Mouse (Mus musculus) liver, embryonic 16.5 days (tissue): ENCODE measurements around the gene Cux1. TPM values are rescaled to one million over a fixed set of nuclear protein-coding genes. Genes with fewer than 3 reads are reported as not detected.
A peak's percentile ranks its signal among the peaks of the same experiment; 100 is the strongest.

Experiments used
- ATAC-seq: fragments of 200-750 bp; cut with Nextera tagmentation; 2 replicates; pipeline ENCODE4 v1.8.0; 2017; ENCODE audit warnings: low read depth, mild to moderate bottlenecking, moderate number of reproducible peaks, moderate library complexity
- H3K27ac ChIP-seq: fragments of 300-500 bp; sonication (generic); 2 replicates; pipeline ENCODE4 v1.5.1; 2014; ENCODE audit warnings: mild to moderate bottlenecking, low read length
- H3K27me3 ChIP-seq: fragments of 300-500 bp; sonication (generic); 2 replicates; pipeline ENCODE4 v1.6.1; 2014; ENCODE audit warnings: low read depth, low read length, mixed read lengths; ENCODE audit not compliant: control insufficient read depth, insufficient read depth
- H3K36me3 ChIP-seq: fragments of 300-500 bp; sonication (generic); 2 replicates; pipeline ENCODE4 v1.6.1; 2014; ENCODE audit warnings: mild to moderate bottlenecking; ENCODE audit not compliant: control insufficient read depth, insufficient read depth
- H3K4me1 ChIP-seq: fragments of 300-500 bp; sonication (generic); 2 replicates; pipeline ENCODE4 v1.6.1; 2014; ENCODE audit warnings: low read depth, low read length, mixed read lengths; ENCODE audit not compliant: control insufficient read depth
- H3K4me2 ChIP-seq: fragments of 300-500 bp; sonication (generic); 2 replicates; pipeline ENCODE4 v1.6.1; 2014; ENCODE audit warnings: low read depth, low read length, mixed read lengths
- H3K4me3 ChIP-seq: fragments of 300-500 bp; sonication (generic); 2 replicates; pipeline ENCODE4 v1.5.1; 2014; ENCODE audit warnings: low read depth, mild to moderate bottlenecking, low read length
- H3K9ac ChIP-seq: fragments of 300-500 bp; sonication (generic); 2 replicates; pipeline ENCODE4 v1.6.1; 2014; ENCODE audit warnings: low read depth, low read length
- H3K9me3 ChIP-seq: fragments of 300-500 bp; sonication (generic); replicated peaks from 2 replicates; pipeline ENCODE4 v1.6.1; 2016; ENCODE audit warnings: low read length; ENCODE audit not compliant: control insufficient read depth
- WGBS: fragments of 180-500 bp; shearing (Covaris S2); extraction: QIAGEN DNeasy Blood & Tissue Kit; methylation state at CpG from one replicate; pipeline ENCODE4 v1.1.7; 2014; ENCODE audit not compliant: insufficient replicate concordance; 5-methylcytosine and 5-hydroxymethylcytosine counted together
- polyA plus RNA-seq: library from polyadenylated mRNA; unstranded; fragments of >200 nt; fragmentation: Nextera tagmentation; extraction: Ambion mirVana; gene quantifications from 2 replicates; pipeline ENCODE4 v1.2.1, GENCODE M21; 2015

Gene Cux1
- polyA plus RNA-seq, 1 experiment from 2014 or later, result 17.1 TPM

DNA sequence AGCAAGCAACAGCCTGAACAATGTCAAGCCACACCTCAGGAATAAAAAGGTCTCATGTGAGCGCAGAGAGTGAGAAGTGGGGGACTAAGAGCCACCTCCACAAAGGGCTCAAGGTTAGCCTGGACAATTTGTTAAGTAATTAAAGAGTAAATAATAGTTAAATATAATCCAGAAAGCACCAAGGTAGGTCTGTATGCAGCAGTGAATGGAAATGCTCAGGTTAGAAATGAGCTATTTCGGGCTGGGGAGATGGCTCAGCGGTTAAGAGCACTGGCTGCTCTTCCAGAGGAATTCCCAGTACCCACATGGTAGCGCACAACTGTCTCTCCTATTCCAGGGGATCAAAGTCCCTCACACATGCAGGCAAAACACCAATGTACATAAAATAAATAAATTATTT lies 59.7 kb downstream of the Cux1 start:
- H3K9me3 ChIP-seq, result no peaks in the 10 kb centered on the region
- H3K4me1 ChIP-seq, result peaks cover 4% of the 10 kb centered on the region
- H3K27ac ChIP-seq, result no peak overlapping the region
- H3K27me3 ChIP-seq, result no peaks in the 10 kb centered on the region
- no peak for ATAC-seq
- H3K4me3 ChIP-seq, result no peak overlapping the region
- H3K4me2 ChIP-seq, result no peak overlapping the region
- H3K9ac ChIP-seq, result no peak overlapping the region
- 75% methylated on average over 4 of the region's 4 CpGs for WGBS
- H3K36me3 ChIP-seq, result no peaks in the 10 kb centered on the region

DNA sequence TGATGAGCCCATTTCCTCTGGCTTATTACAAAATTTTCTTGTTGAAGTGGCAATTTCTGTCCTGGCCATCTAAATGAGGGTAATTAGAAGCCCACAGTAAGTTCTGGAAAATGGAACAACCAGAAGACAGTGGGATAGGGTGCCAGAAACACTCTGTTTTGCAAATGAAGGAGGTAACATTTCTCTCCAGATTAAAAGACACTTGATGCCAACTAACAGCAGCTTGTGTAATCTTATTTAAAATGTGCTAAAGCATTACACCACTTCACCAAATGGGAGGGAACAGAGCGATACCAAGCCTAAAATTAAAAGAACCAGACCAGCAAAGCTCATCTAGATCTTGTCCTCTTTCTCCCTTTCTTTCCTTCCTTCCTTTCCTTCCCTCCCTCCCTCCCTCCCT lies 61.0 kb downstream of the Cux1 start:
- H3K9me3 ChIP-seq, result no peaks in the 10 kb centered on the region
- 76% methylated on average over 1 of the region's 1 CpGs for WGBS

DNA sequence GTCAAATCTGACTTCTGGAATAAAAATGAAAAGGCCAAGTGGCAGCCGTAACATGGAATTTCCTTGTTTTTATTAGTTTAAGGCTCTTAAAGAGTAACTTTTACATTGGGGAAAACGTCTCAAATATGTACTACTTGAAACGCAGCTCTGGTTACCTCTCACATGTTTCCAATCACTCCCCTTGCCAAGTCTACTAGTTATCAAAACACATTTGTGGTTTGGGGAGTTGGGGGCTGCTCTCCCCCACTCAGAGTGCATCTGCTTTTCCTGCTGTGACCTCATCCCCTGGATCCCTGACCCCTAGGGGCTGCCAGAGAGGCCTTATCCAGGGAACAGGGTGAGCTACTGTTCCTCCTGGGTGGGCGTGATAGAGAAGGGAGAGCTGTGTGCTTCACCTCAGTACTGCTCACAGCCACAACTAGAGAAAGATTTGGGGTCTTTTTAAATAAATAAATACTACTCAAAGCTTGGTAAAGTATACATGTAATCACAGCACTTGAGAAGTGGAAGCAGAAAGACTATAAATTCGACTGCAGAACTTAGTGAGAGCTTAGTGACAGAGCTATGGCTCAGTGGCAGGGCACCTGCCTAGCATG lies 64.7 kb downstream of the Cux1 start:
- no peaks in the 10 kb centered on the region for H3K9me3 ChIP-seq
- no peaks in the 10 kb centered on the region for H3K27me3 ChIP-seq
- WGBS, result 43% methylated on average over 5 of the region's 5 CpGs
- ATAC-seq, result no peak
- no peaks in the 10 kb centered on the region for H3K36me3 ChIP-seq
- no peak overlapping the region for H3K4me2 ChIP-seq
- peaks cover 4% of the 10 kb centered on the region for H3K4me1 ChIP-seq
- no peak overlapping the region for H3K9ac ChIP-seq
- H3K4me3 ChIP-seq, result no peak overlapping the region
- H3K27ac ChIP-seq, result no peak overlapping the region

More for the DNA sequence above, 61.0 kb downstream of the Cux1 start:
- no peak overlapping the region for H3K4me3 ChIP-seq
- H3K36me3 ChIP-seq, result no peaks in the 10 kb centered on the region
- H3K4me2 ChIP-seq, result no peak overlapping the region
- no peaks in the 10 kb centered on the region for H3K27me3 ChIP-seq
- H3K9ac ChIP-seq, result no peak overlapping the region
- ATAC-seq, result no peak
- no peak overlapping the region for H3K27ac ChIP-seq
- peaks cover 4% of the 10 kb centered on the region for H3K4me1 ChIP-seq

GRCm38 (mm10) chr5:136500307-136500871 lies 66.9 kb downstream of the Cux1 start:
- no peak overlapping the region for H3K4me3 ChIP-seq
- no peaks in the 10 kb centered on the region for H3K36me3 ChIP-seq
- H3K27me3 ChIP-seq, result no peaks in the 10 kb centered on the region
- peaks cover 4% of the 10 kb centered on the region for H3K4me1 ChIP-seq
- peak; percentile 19; the same call in 1 of the 2 replicates for ATAC-seq
- no peak overlapping the region for H3K27ac ChIP-seq
- no peak overlapping the region for H3K4me2 ChIP-seq
- H3K9me3 ChIP-seq, result no peaks in the 10 kb centered on the region
- H3K9ac ChIP-seq, result no peak overlapping the region
- WGBS, result 21% methylated on average over 6 of the region's 6 CpGs

DNA sequence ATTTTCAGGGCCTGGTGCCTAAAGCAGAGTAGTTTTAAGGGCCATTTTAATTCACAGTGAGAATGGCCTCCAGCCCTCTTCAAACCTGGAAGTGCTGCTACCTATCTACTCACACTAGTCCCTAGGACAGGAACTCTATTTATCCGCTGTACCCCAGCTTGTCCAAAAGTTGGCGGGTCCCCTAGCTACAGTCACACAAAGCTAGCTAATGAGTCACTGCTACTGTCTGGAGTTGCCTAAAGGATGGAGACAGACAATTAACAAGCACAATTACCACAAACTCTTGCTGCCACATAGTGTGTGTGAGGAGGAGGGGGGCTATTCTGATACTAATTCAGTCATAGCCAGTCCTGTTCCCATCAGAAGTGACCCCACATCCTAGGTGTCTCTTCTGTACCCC lies 68.0 kb downstream of the Cux1 start:
- H3K27me3 ChIP-seq, result no peaks in the 10 kb centered on the region
- peaks cover 4% of the 10 kb centered on the region for H3K4me1 ChIP-seq
- H3K9me3 ChIP-seq, result no peaks in the 10 kb centered on the region
- ATAC-seq, result no peak
- 74% methylated on average over 2 of the region's 2 CpGs for WGBS
- H3K4me2 ChIP-seq, result no peak overlapping the region
- no peak overlapping the region for H3K27ac ChIP-seq
- H3K36me3 ChIP-seq, result no peaks in the 10 kb centered on the region
- no peak overlapping the region for H3K9ac ChIP-seq
- H3K4me3 ChIP-seq, result no peak overlapping the region

GRCm38 (mm10) chr5:136498741-136499140 lies 68.5 kb downstream of the Cux1 start:
- H3K4me1 ChIP-seq, result peaks cover 4% of the 10 kb centered on the region
- no peak overlapping the region for H3K27ac ChIP-seq
- no peak for ATAC-seq
- no peaks in the 10 kb centered on the region for H3K9me3 ChIP-seq
- H3K27me3 ChIP-seq, result no peaks in the 10 kb centered on the region
- H3K4me3 ChIP-seq, result no peak overlapping the region
- H3K9ac ChIP-seq, result no peak overlapping the region
- 77% methylated on average over 3 of the region's 3 CpGs for WGBS
- H3K36me3 ChIP-seq, result no peaks in the 10 kb centered on the region
- no peak overlapping the region for H3K4me2 ChIP-seq

GRCm38 (mm10) chr5:136497301-136497700 lies 70.0 kb downstream of the Cux1 start:
- WGBS, result 86% methylated on average over 2 of the region's 2 CpGs
- no peak for ATAC-seq
- Histone ChIP-seq H3K4me3 (no peak overlapping the region), H3K27me3 (no peaks in the 10 kb centered on the region), H3K36me3 (no peaks in the 10 kb centered on the region), H3K27ac (no peak overlapping the region), H3K4me2 (no peak overlapping the region), H3K9ac (no peak overlapping the region), H3K4me1 (no peaks in the 10 kb centered on the region; the same call in 1 of the 2 replicates), H3K9me3 (no peaks in the 10 kb centered on the region)

- Histone ChIP-seq H3K9me3 (no peaks in the 10 kb centered on the region), H3K4me3 (no peak overlapping the region), H3K9ac (no peak overlapping the region), H3K27me3 (no peaks in the 10 kb centered on the region), H3K27ac (no peak overlapping the region), H3K4me2 (no peak overlapping the region), H3K36me3 (no peaks in the 10 kb centered on the region), H3K4me1 (no peaks in the 10 kb centered on the region; the same call in 1 of the 2 replicates)
- no peak for ATAC-seq
- 57% methylated on average over 3 of the region's 3 CpGs for WGBS
These were observed 71.7 kb downstream of the Cux1 start for GRCm38 (mm10) chr5:136495581-136495980.

DNA sequence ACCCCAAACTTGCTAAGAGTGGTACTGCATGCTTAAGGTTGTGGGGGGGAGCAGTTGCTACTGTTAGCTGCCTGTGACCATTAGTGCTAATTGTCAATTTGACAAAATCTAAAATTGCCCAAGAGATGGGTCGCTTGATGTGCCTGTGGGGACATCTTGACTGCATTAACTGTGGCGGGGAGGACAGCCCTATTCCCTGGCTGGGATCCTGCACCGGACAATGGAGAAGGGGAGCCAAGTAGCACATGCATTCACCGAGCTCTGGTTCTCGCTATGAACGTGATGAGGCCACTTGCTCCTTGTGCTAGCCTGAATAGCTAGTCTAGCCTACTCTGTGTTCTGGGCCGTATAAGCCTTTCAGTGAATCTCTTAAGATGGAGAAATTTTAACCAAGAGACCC lies 72.4 kb downstream of the Cux1 start:
- Histone ChIP-seq H3K9me3 (no peaks in the 10 kb centered on the region), H3K4me1 (no peaks in the 10 kb centered on the region; the same call in 1 of the 2 replicates), H3K27ac (no peak overlapping the region), H3K4me3 (no peak overlapping the region), H3K4me2 (no peak overlapping the region), H3K36me3 (no peaks in the 10 kb centered on the region), H3K9ac (no peak overlapping the region), H3K27me3 (no peaks in the 10 kb centered on the region)
- WGBS, result 78% methylated on average over 7 of the region's 7 CpGs
- ATAC-seq, result no peak
